ENCODE assay signal across 15 mouse cellular contexts in genomic region chr9:67509510-67509909, GRCm38 (mm10).
"Had no signal": no experiment of that assay in that cellular context is flagged by ENCODE, and none has a peak within 500 bp of the region (broad histone marks: within the 10 kb centered on the region; RNA-seq: fewer than 3 reads in every experiment).

No protein-coding gene starts in this region.

- H3K9ac ChIP-seq: liver, embryonic 13.5 days; liver, postnatal 0 days; midbrain, embryonic 15.5 days; neural tube, embryonic 13.5 days; stomach, embryonic 15.5 days had no signal

- H3K4me1 ChIP-seq: liver, embryonic 13.5 days; midbrain, embryonic 15.5 days had no signal

- H3K27me3 ChIP-seq: liver, embryonic 13.5 days; midbrain, embryonic 15.5 days; neural tube, embryonic 13.5 days; stomach, embryonic 15.5 days had no signal

- H3K4me3 ChIP-seq: left cerebral cortex, adult 2 months; liver, embryonic 13.5 days; midbrain, embryonic 10.5 days; midbrain, embryonic 15.5 days; neural tube, embryonic 13.5 days; stomach, embryonic 15.5 days had no signal

- H3K36me3 ChIP-seq: liver, embryonic 13.5 days; midbrain, embryonic 10.5 days; midbrain, embryonic 15.5 days; neural tube, embryonic 13.5 days; stomach, embryonic 15.5 days had no signal

- H3K9me3 ChIP-seq: liver, embryonic 13.5 days; midbrain, embryonic 10.5 days; midbrain, embryonic 15.5 days; neural tube, embryonic 13.5 days; stomach, embryonic 15.5 days had no signal

- H3K4me2 ChIP-seq: liver, embryonic 13.5 days; midbrain, embryonic 15.5 days; neural tube, embryonic 13.5 days; stomach, embryonic 15.5 days had no signal

- H3K27ac ChIP-seq: left cerebral cortex, adult 2 months; liver, embryonic 13.5 days; midbrain, embryonic 10.5 days; midbrain, embryonic 15.5 days; neural tube, embryonic 13.5 days; stomach, embryonic 15.5 days had no signal

- ATAC-seq: intestine, embryonic 16.5 days; liver, postnatal 0 days; midbrain, embryonic 15.5 days had no signal

- DNase-seq: kidney, adult 2 months; kidney, postnatal 25 days; liver; liver, embryonic 13.5 days; liver, postnatal 0 days; retina, postnatal 1 day; right cerebral cortex, postnatal 4 days; spleen, adult 18-20 months; thymus, postnatal 36 days had no signal
